Mouse (Mus musculus): ENCODE data around the gene Hhatl. TPM values are rescaled to one million over a fixed set of nuclear protein-coding genes. Genes with fewer than 3 reads are reported as not detected.

Gene Hhatl
- polyA plus RNA-seq, 1 experiment from 2014 or later: 0.53 TPM

DNA sequence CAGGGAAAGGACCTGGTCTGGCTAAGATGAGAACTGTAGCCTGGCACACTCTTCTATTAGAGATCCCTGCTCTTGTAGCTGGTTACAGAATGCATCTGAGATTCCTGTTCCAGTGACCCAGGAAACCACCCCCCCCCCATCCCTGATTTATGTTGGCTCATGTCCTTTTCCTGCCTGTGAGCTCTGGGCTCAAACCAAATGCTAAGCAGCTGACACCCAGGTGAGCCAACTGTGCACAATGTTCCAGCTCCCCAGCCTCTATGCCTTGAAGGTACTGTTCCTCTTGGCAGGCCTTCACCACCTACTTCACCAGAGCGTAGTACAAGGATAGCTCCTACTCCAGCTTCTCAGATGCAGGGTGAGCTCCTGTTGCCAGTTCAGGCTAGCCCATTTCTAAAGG is 30.7 kb upstream of the Hhatl start:
- Histone ChIP-seq H3K4me3 (no peak overlapping the region), H3K9me3 (no peaks in the 10 kb centered on the region), H3K36me3 (no peaks in the 10 kb centered on the region), H3K27me3 (no peaks in the 10 kb centered on the region), H3K4me1 (peaks cover 25% of the 10 kb centered on the region), H3K9ac (no peak overlapping the region), H3K4me2 (replicated peaks) (no peak overlapping the region), H3K27ac (no peak overlapping the region)
- WGBS: 95% methylated on average over 1 of the region's 1 CpGs
- ATAC-seq (ENCODE audit: low FRiP score, low read depth): no peak

DNA sequence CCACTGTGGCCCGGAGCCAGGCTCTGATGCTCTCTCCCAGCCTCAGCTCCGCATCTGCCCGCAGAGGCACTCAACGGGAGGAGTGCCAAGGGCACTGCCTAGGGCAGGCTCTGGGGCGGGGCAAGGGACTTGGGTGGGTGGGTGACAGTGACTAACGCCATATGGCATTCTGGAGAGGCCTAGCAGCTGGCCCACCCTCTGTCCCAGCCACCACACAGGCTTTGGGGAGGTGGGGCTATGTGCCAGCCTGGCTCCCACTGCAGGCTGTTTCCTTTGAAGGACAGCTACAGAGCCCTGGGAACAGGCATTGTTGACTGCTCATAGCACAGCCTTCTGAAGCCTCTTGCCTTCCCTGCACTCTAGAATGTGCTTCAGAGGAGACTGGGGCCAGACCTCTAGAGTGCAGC is 30.3 kb upstream of the Hhatl start:
- peaks cover 25% of the 10 kb centered on the region for H3K4me1 ChIP-seq
- no peaks in the 10 kb centered on the region for H3K9me3 ChIP-seq
- no peak for ATAC-seq (ENCODE audit: low FRiP score, low read depth)
- 62% methylated on average over 6 of the region's 6 CpGs for WGBS
- H3K27ac ChIP-seq: no peak overlapping the region
- H3K4me2 ChIP-seq (replicated peaks): no peak overlapping the region
- no peaks in the 10 kb centered on the region for H3K27me3 ChIP-seq
- H3K4me3 ChIP-seq: no peak overlapping the region
- no peak overlapping the region for H3K9ac ChIP-seq
- H3K36me3 ChIP-seq: no peaks in the 10 kb centered on the region

GRCm38 (mm10) chr9:121820765-121821164 is 28.5 kb upstream of the Hhatl start:
- no peak overlapping the region for H3K9ac ChIP-seq
- peaks cover 25% of the 10 kb centered on the region for H3K4me1 ChIP-seq
- 0 out of 2 replicates have a peak overlapping the region, but pooled peaks have one; percentile 94 for H3K27ac ChIP-seq
- no peak for ATAC-seq (ENCODE audit: low FRiP score, low read depth)
- 77% methylated on average over 5 of the region's 5 CpGs for WGBS
- H3K27me3 ChIP-seq: no peaks in the 10 kb centered on the region
- H3K4me3 ChIP-seq: no peak overlapping the region
- no peak overlapping the region for H3K4me2 ChIP-seq (replicated peaks)
- H3K9me3 ChIP-seq: no peaks in the 10 kb centered on the region
- no peaks in the 10 kb centered on the region for H3K36me3 ChIP-seq

- WGBS: 49% methylated on average over 7 of the region's 7 CpGs
- H3K4me2 ChIP-seq (replicated peaks): peak overlapping the region; percentile 41
- H3K27ac ChIP-seq: peak overlapping the region; percentile 94
- H3K4me1 ChIP-seq: peaks cover 25% of the 10 kb centered on the region
- H3K9ac ChIP-seq: peak overlapping the region; percentile 43; the same call in 1 of the 2 replicates
- H3K4me3 ChIP-seq: no peak overlapping the region
- no peaks in the 10 kb centered on the region for H3K36me3 ChIP-seq
- no peaks in the 10 kb centered on the region for H3K9me3 ChIP-seq
- H3K27me3 ChIP-seq: no peaks in the 10 kb centered on the region
- ATAC-seq (ENCODE audit: low FRiP score, low read depth): no peak
Measured at GRCm38 (mm10) chr9:121819771-121820471, 27.6 kb upstream of the Hhatl start.

DNA sequence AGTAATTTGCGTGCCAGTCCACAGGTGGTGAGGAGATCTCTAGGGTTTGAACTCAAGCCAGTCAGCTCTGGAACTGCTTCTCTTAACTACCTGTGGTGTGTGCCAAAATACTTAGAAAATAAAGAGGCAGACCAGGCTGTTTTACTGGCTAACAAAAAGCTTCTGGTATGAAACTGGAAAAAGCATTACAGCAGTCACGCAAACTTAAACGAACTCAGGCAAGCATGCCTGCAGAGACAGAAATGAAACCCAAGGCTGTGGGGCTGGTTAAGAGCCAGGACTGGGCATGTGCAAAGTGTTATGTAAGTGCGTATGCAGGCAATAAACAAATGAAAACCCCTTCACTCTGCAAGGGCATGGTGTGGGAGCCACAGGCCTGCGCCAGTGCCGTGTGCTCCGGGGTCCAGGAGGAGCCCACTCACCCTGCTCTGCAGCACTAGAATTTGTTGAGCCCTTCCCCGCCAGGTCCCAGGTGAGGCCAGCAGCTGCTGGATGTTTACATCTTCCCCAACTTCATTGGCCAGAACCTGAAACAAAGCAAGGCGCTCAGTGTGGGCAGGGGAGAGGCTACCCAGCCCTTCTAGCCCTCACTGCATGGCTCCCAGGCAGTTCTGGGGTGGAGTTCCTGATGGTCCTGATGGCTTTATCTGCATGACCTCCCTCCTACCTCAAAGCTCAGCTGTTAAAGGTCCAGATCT is 26.9 kb upstream of the Hhatl start:
- Histone ChIP-seq H3K27ac (peak overlapping the region; percentile 94), H3K4me1 (peaks cover 25% of the 10 kb centered on the region), H3K36me3 (no peaks in the 10 kb centered on the region), H3K9ac (peak overlapping the region; percentile 43; the same call in 1 of the 2 replicates), H3K9me3 (no peaks in the 10 kb centered on the region), H3K4me3 (no peak overlapping the region), H3K4me2 (replicated peaks) (peak overlapping the region; percentile 41), H3K27me3 (no peaks in the 10 kb centered on the region)
- 37% methylated on average over 9 of the region's 9 CpGs for WGBS
- ATAC-seq (ENCODE audit: low FRiP score, low read depth): peak; percentile 89

- Histone ChIP-seq H3K27ac (no peak overlapping the region), H3K4me3 (no peak overlapping the region), H3K9me3 (no peaks in the 10 kb centered on the region), H3K4me2 (replicated peaks) (no peak overlapping the region), H3K27me3 (no peaks in the 10 kb centered on the region), H3K9ac (no peak overlapping the region), H3K36me3 (no peaks in the 10 kb centered on the region), H3K4me1 (peaks cover 15% of the 10 kb centered on the region)
- 74% methylated on average over 6 of the region's 6 CpGs for WGBS
- no peak for ATAC-seq (ENCODE audit: low FRiP score, low read depth)
Measured at GRCm38 (mm10) chr9:121815183-121815582, 22.9 kb upstream of the Hhatl start.

DNA sequence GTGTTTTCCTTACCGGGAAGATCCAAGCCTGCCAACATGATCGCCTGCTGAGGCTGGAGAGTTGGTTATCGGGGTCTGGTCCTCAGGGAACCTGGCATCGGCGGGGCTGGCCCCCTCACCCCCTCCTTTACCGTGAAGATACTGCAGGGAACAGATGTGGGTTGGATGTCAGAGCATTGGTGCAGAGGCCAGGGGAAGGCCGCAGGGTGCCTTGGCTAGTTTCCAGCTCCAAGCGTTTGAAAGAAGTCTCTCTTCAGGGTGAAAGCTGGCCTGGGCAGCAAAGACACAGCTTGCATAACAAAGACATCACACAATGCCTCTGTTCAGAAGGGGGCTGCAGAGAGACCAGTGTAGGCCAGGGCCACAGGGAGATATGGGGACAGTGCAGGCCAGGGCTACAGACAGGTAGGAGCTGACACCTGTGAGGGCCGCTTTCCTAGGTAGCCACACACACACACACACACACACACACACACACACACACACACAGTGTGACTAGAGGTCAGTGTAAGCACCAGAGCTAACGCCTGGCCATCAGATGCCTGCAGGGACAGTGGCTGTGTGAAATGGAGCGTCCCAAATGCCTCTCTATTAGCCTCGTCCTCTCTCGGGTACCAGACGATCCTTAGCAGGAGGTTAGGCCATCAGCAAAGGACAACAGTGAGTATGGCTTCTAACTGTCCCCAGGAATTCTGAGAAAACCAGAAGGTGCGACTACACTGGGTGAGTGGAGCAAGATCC is 17.9 kb upstream of the Hhatl start:
- Histone ChIP-seq H3K4me3 (no peak overlapping the region), H3K27me3 (no peaks in the 10 kb centered on the region), H3K4me2 (replicated peaks) (no peak overlapping the region), H3K27ac (no peak overlapping the region), H3K4me1 (peaks cover 19% of the 10 kb centered on the region), H3K9ac (no peak overlapping the region), H3K9me3 (no peaks in the 10 kb centered on the region), H3K36me3 (no peaks in the 10 kb centered on the region)
- no peak for ATAC-seq (ENCODE audit: low FRiP score, low read depth)
- 40% methylated on average over 15 of the region's 15 CpGs for WGBS

DNA sequence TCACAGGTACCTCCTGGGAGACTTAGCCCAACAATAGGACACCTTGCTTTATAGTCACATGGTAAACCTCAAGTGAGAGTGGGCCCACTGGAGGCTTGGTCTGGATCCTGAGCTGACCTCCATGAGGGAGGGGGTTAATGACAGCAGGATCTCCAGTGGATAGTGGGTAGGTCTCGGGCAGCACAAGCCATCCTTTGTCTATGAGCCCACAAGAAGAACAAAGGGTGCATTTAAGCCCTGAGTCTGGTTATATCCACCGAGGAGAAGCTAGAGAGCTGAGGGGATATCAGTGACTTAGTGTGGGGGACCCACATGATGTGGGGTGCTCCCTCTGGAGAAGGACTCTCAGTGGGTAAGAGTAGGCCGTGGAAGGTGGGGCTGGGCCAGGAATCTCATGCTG is 16.2 kb upstream of the Hhatl start:
- H3K36me3 ChIP-seq: no peaks in the 10 kb centered on the region
- no peak overlapping the region for H3K27ac ChIP-seq
- peaks cover 19% of the 10 kb centered on the region for H3K4me1 ChIP-seq
- H3K27me3 ChIP-seq: no peaks in the 10 kb centered on the region
- no peak overlapping the region for H3K4me3 ChIP-seq
- WGBS: 70% methylated on average over 3 of the region's 3 CpGs
- H3K4me2 ChIP-seq (replicated peaks): no peak overlapping the region
- no peak overlapping the region for H3K9ac ChIP-seq
- ATAC-seq (ENCODE audit: low FRiP score, low read depth): no peak
- H3K9me3 ChIP-seq: no peaks in the 10 kb centered on the region

- no peaks in the 10 kb centered on the region for H3K36me3 ChIP-seq
- peaks cover 19% of the 10 kb centered on the region for H3K4me1 ChIP-seq
- H3K9me3 ChIP-seq: no peaks in the 10 kb centered on the region
- no peak overlapping the region for H3K9ac ChIP-seq
- no peaks in the 10 kb centered on the region for H3K27me3 ChIP-seq
- no peak for ATAC-seq (ENCODE audit: low FRiP score, low read depth)
- 65% methylated on average over 7 of the region's 7 CpGs for WGBS
- H3K27ac ChIP-seq: no peak overlapping the region
- no peak overlapping the region for H3K4me2 ChIP-seq (replicated peaks)
- no peak overlapping the region for H3K4me3 ChIP-seq
Measured at GRCm38 (mm10) chr9:121807947-121808346, 15.6 kb upstream of the Hhatl start.

DNA sequence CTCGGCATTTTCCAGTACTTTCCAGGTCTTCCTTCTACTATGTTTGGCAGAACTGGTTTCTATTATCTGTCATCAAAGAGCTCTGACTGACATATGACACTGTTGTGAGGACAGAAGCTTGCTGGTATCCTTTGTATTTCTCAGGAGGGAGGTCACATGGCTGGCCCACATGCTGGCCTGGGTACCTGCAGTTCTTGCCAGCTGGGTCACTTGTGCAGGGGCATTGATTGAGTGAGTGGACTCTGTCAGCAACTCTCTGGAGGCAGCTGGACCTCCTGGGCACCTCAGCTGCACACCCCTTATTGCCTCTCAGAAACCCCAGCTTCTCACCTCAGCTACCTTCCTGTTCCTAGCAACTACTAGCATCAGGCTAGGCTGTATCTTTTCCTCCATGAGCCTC is 15.2 kb upstream of the Hhatl start:
- 56% methylated on average over 1 of the region's 1 CpGs for WGBS
- no peak for ATAC-seq (ENCODE audit: low FRiP score, low read depth)

GRCm38 (mm10) chr9:121802747-121803146 is 10.4 kb upstream of the Hhatl start:
- no peaks in the 10 kb centered on the region for H3K36me3 ChIP-seq
- no peak overlapping the region for H3K4me2 ChIP-seq (replicated peaks)
- H3K9me3 ChIP-seq: no peaks in the 10 kb centered on the region
- no peak overlapping the region for H3K4me3 ChIP-seq
- H3K4me1 ChIP-seq: peaks cover 8% of the 10 kb centered on the region; the same call in 1 of the 2 replicates
- 56% methylated on average over 7 of the region's 7 CpGs for WGBS
- no peak overlapping the region for H3K9ac ChIP-seq
- no peak for ATAC-seq (ENCODE audit: low FRiP score, low read depth)
- peaks cover 7% of the 10 kb centered on the region for H3K27me3 ChIP-seq
- H3K27ac ChIP-seq: no peak overlapping the region

More for the DNA sequence above, 15.2 kb upstream of the Hhatl start:
- Histone ChIP-seq H3K27ac (no peak overlapping the region), H3K4me3 (no peak overlapping the region), H3K9me3 (no peaks in the 10 kb centered on the region), H3K27me3 (no peaks in the 10 kb centered on the region), H3K9ac (no peak overlapping the region), H3K4me2 (replicated peaks) (no peak overlapping the region), H3K4me1 (peaks cover 19% of the 10 kb centered on the region), H3K36me3 (no peaks in the 10 kb centered on the region)

DNA sequence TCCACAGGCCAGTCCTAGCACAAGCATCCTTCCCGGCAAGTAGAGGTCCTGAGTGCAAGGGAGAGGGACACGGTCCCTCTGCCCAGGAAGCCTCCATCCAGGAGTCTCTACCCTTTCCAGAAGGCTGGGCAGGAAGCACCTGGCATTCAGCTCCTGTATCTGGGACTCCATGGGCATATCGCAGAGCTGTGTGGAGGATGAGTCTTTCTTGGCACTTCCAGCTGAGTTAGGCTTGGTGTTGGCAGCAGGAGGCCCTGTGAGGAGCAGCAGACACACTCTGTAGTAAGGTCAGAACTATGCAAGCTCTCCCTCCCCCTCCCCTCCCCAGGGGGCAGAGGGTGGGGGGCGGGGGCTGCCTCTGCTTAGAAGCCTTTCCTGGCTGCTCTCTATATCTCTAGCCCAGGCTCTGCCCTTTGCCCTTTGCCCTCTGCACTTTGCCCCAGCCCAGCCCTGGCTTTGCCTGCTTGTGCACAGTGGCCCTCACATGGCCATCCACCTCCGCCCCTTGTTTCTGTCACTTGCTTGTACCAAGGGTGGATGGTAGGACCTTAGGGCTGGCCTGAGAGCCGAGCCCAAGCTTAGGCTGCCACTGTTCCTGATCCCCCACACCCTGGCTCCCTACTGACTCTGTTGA is 6.7 kb upstream of the Hhatl start:
- no peaks in the 10 kb centered on the region for H3K36me3 ChIP-seq
- ATAC-seq (ENCODE audit: low FRiP score, low read depth): no peak
- peaks cover 12% of the 10 kb centered on the region for H3K27me3 ChIP-seq
- 50% methylated on average over 6 of the region's 6 CpGs for WGBS
- H3K9me3 ChIP-seq: no peaks in the 10 kb centered on the region
- no peak overlapping the region for H3K4me3 ChIP-seq
- H3K4me1 ChIP-seq: peaks cover 23% of the 10 kb centered on the region
- no peak overlapping the region for H3K4me2 ChIP-seq (replicated peaks)
- H3K9ac ChIP-seq: no peak overlapping the region
- no peak overlapping the region for H3K27ac ChIP-seq

Data from limb, embryonic 13.5 days (tissue).